Comparison of ENCODE assay signal across 10 mouse cellular contexts in genomic region chrX:72960431-72960830, GRCm38 (mm10). TPM values are rescaled to one million over a fixed set of nuclear protein-coding genes. Genes with fewer than 3 reads are reported as not detected.
DNase-seq lines count a peak whose midpoint lies in the region; ATAC-seq and TF ChIP-seq lines count a peak whose summit lies in the region.
"Had no signal": no experiment of that assay in that cellular context is flagged by ENCODE, and none has a peak within 500 bp of the region (broad histone marks: within the 10 kb centered on the region; RNA-seq: fewer than 3 reads in every experiment).

No protein-coding gene starts in this region.

- WGBS in forebrain, embryonic 12.5 days: 81% methylated on average over 4 of the region's 4 CpGs
- WGBS in intestine, embryonic 15.5 days: 78% methylated on average over 4 of the region's 4 CpGs

- H3K4me3 ChIP-seq in layer of hippocampus, adult 2 months: no peak overlapping the region
- no peak overlapping the region for H3K4me3 ChIP-seq in CH12.LX (replicated peaks in 1 of 3; ENCODE audit: low read depth in 2 of 3, low read length in 2 of 3, poor library complexity in 1 of 3)
- H3K4me3 ChIP-seq in forebrain, embryonic 12.5 days (replicated peaks): no peak overlapping the region
- no peak overlapping the region for H3K4me3 ChIP-seq in intestine, embryonic 15.5 days (replicated peaks)
- H3K4me3 ChIP-seq: heart, embryonic 15.5 days had no signal

- peak; percentile 25 for TF ChIP-seq RAD21 in CH12.LX (IDR thresholded peaks at IDR 0.05; ENCODE audit: low read depth, low read length)

- peak; percentile 66 for TF ChIP-seq CTCF in layer of hippocampus, adult 2 months (conservative IDR thresholded peaks at IDR 0.05)
- peak; percentile 7 to 52; a peak in 2 of 4 replicates for TF ChIP-seq CTCF in CH12.LX (conservative IDR thresholded peaks at IDR 0.05 in 1 of 2, IDR thresholded peaks at IDR 0.05 in 1 of 2; ENCODE audit: low read depth in 2 of 2, low read length in 2 of 2)

- peaks cover 13 to 52% of the 10 kb centered on the region in 2 experiments for H3K36me3 ChIP-seq in CH12.LX (replicated peaks in 1 of 2; ENCODE audit: control insufficient read depth in 1 of 2, insufficient read depth in 1 of 2, low read length in 1 of 2)
- H3K36me3 ChIP-seq in forebrain, embryonic 12.5 days (replicated peaks): peaks cover 31% of the 10 kb centered on the region
- H3K36me3 ChIP-seq in intestine, embryonic 15.5 days: no peaks in the 10 kb centered on the region
- H3K36me3 ChIP-seq: heart, embryonic 15.5 days had no signal

- H3K79me2 ChIP-seq in CH12.LX (replicated peaks; ENCODE audit: control insufficient read depth, extremely low read depth, insufficient read depth, poor library complexity, severe bottlenecking): no peaks in the 10 kb centered on the region

- dilution Hi-C loops in CH12.LX (cut with MboI; ENCODE audit: extremely low pct_ligation_motif_present, extremely low pct_unique_long_range_greater_than_20kb, low sequenced_read_pairs): no loop called here

- TF ChIP-seq EP300 in CH12.LX (IDR thresholded peaks at IDR 0.05; ENCODE audit: low read length): no peak

- ATAC-seq in cerebellum, adult (ENCODE audit: insufficient number of reproducible peaks, low FRiP score, low TSS enrichment): no peak
- ATAC-seq in forebrain, embryonic 12.5 days (ENCODE audit: low FRiP score): no peak
- no peak for ATAC-seq in intestine, embryonic 15.5 days

- H3K9me3 ChIP-seq in CH12.LX (replicated peaks; ENCODE audit: low read length): no peaks in the 10 kb centered on the region
- H3K9me3 ChIP-seq in forebrain, embryonic 12.5 days: no peaks in the 10 kb centered on the region
- H3K9me3 ChIP-seq in intestine, embryonic 15.5 days: no peaks in the 10 kb centered on the region
- H3K9me3 ChIP-seq: heart, embryonic 15.5 days had no signal

- no peak for TF ChIP-seq POLR2A in CH12.LX (IDR thresholded peaks at IDR 0.05; ENCODE audit: low read depth, low read length)

- no peaks in the 10 kb centered on the region for H3K27me3 ChIP-seq in CH12.LX (replicated peaks)
- H3K27me3 ChIP-seq in forebrain, embryonic 12.5 days: no peaks in the 10 kb centered on the region
- H3K27me3 ChIP-seq in intestine, embryonic 15.5 days (replicated peaks): no peaks in the 10 kb centered on the region
- H3K27me3 ChIP-seq: heart, embryonic 15.5 days had no signal

- in situ Hi-C loops in CH12.LX (cut with MboI; ENCODE audit: low pct_ligation_motif_present, low pct_unique_long_range_greater_than_20kb, low sequenced_read_pairs): no loop called here

- no peak overlapping the region for H3K27ac ChIP-seq in layer of hippocampus, adult 2 months
- H3K27ac ChIP-seq in CH12.LX (ENCODE audit: insufficient read depth, low read depth): no peak overlapping the region
- H3K27ac ChIP-seq in forebrain, embryonic 12.5 days: no peak overlapping the region
- no peak overlapping the region for H3K27ac ChIP-seq in intestine, embryonic 15.5 days
- H3K27ac ChIP-seq: heart, embryonic 15.5 days had no signal

- H3K9ac ChIP-seq in CH12.LX (ENCODE audit: insufficient read depth, low read depth): no peak overlapping the region
- H3K9ac ChIP-seq in forebrain, embryonic 12.5 days: no peak overlapping the region
- no peak overlapping the region for H3K9ac ChIP-seq in intestine, embryonic 15.5 days
- H3K9ac ChIP-seq: heart, embryonic 15.5 days had no signal

- no peak overlapping the region for H3K4me2 ChIP-seq in CH12.LX (ENCODE audit: insufficient read depth, low read depth, poor library complexity, severe bottlenecking)
- H3K4me2 ChIP-seq in forebrain, embryonic 12.5 days: no peak overlapping the region
- H3K4me2 ChIP-seq in intestine, embryonic 15.5 days (replicated peaks): no peak overlapping the region
- H3K4me2 ChIP-seq: heart, embryonic 15.5 days had no signal

- peak; percentile 8 to 13 for DNase-seq in cerebellum, adult 18-20 months
- no peak for DNase-seq in layer of hippocampus, adult 2 months (ENCODE audit: low spot score in 2 of 2)
- no peak for DNase-seq in layer of hippocampus, adult 9-10 months (ENCODE audit: low spot score)
- peak; percentile 29 for DNase-seq in CH12.LX (ENCODE audit: extremely low read depth)
- peak; percentile 35 to 67 for DNase-seq in kidney, postnatal 36 days

- peaks cover 6 to 24% of the 10 kb centered on the region in 2 experiments; a peak in 3 of 4 replicates for H3K4me1 ChIP-seq in CH12.LX (ENCODE audit: control insufficient read depth in 1 of 2, insufficient read depth in 2 of 2)
- H3K4me1 ChIP-seq in forebrain, embryonic 12.5 days: no peaks in the 10 kb centered on the region
- H3K4me1 ChIP-seq in intestine, embryonic 15.5 days (replicated peaks): no peaks in the 10 kb centered on the region
- H3K4me1 ChIP-seq: heart, embryonic 15.5 days had no signal

TF ChIP-seq in CH12.LX, 34 proteins besides CTCF, POLR2A, EP300 and RAD21:
- TF ChIP-seq MAX (IDR thresholded peaks at IDR 0.05; ENCODE audit: low read length): no peak
- TF ChIP-seq ETS1 (conservative IDR thresholded peaks at IDR 0.05; ENCODE audit: low read depth, low read length): no peak
- TF ChIP-seq BHLHE40 (IDR thresholded peaks at IDR 0.05; ENCODE audit: low read depth, low read length): no peak
- no peak for TF ChIP-seq POLR2AphosphoS2 (IDR thresholded peaks at IDR 0.05; ENCODE audit: low read depth, low read length)
- TF ChIP-seq MXI1 (IDR thresholded peaks at IDR 0.05; ENCODE audit: low read depth, low read length): no peak
- no peak for TF ChIP-seq SMC3 (IDR thresholded peaks at IDR 0.05; ENCODE audit: low read depth, low read length)

RNA-seq across cellular contexts. Expression of gene Zfp185, which starts 26.7 kb away (rescaled TPM):
- 1 to 10 TPM; 1.4 to 1.5 TPM for total RNA-seq in layer of hippocampus, adult 2 months (2021)
- total RNA-seq in CH12.LX (2012; rRNA removed) (not detected in 2 replicates), CH12.LX (2014; rRNA removed) (not detected in 2 replicates)
- polyA plus RNA-seq in CH12.LX (2012; ENCODE audit: insufficient read length, low read depth): not detected in 2 replicates
- polyA plus RNA-seq in forebrain, embryonic 12.5 days (2016; fragmentation: Nextera tagmentation; extraction: Ambion mirVana): 2.4 and 3.3 TPM in 2 replicates
- 6.8 and 6.9 TPM in 2 replicates for polyA plus RNA-seq in intestine, embryonic 15.5 days (2015; fragmentation: Nextera tagmentation; extraction: Ambion mirVana)
- total RNA-seq: monocyte, adult 5-6 weeks had no signal

RNA-seq across cellular contexts. Expression of gene Nsdhl, which starts 42.1 kb away (rescaled TPM):
- total RNA-seq in layer of hippocampus, adult 2 months (2021): 10 to 100 TPM; 21.3 to 22.1 TPM
- total RNA-seq in CH12.LX (2012; rRNA removed) (7.0 and 7.3 TPM in 2 replicates), CH12.LX (2014; rRNA removed) (12.9 and 17.8 TPM in 2 replicates)
- polyA plus RNA-seq in CH12.LX (2012; ENCODE audit: insufficient read length, low read depth): 20.0 and 20.5 TPM in 2 replicates
- polyA plus RNA-seq in forebrain, embryonic 12.5 days (2016; fragmentation: Nextera tagmentation; extraction: Ambion mirVana): 35.2 and 36.8 TPM in 2 replicates
- polyA plus RNA-seq in intestine, embryonic 15.5 days (2015; fragmentation: Nextera tagmentation; extraction: Ambion mirVana): 43.0 and 44.8 TPM in 2 replicates

RNA-seq across cellular contexts. Expression of gene Cetn2, which starts 42.2 kb away (rescaled TPM):
- total RNA-seq in layer of hippocampus, adult 2 months (2021): 10 to 100 TPM; 49.0 to 55.4 TPM
- total RNA-seq in CH12.LX (2012; rRNA removed) (31.4 and 38.4 TPM in 2 replicates), CH12.LX (2014; rRNA removed) (65.3 and 78.6 TPM in 2 replicates)
- polyA plus RNA-seq in CH12.LX (2012; ENCODE audit: insufficient read length, low read depth): 52.1 and 55.9 TPM in 2 replicates
- 103 and 107 TPM in 2 replicates for polyA plus RNA-seq in forebrain, embryonic 12.5 days (2016; fragmentation: Nextera tagmentation; extraction: Ambion mirVana)
- polyA plus RNA-seq in intestine, embryonic 15.5 days (2015; fragmentation: Nextera tagmentation; extraction: Ambion mirVana): 61.7 and 69.3 TPM in 2 replicates

Comparison
In these comparisons a context has a peak if more than half of its experiments do, and no peak if none do; other contexts are left out.
1. DNase-seq: peak in cerebellum, adult 18-20 months (2 of 2), CH12.LX (single experiment) and kidney, postnatal 36 days (2 of 2); none in layer of hippocampus, adult 2 months (0 of 2) and layer of hippocampus, adult 9-10 months (single experiment).